Mouse (Mus musculus) thymus, adult 2 months (tissue): ENCODE data around the gene Ecpas. TPM values are rescaled to one million over a fixed set of nuclear protein-coding genes. Genes with fewer than 3 reads are reported as not detected.

Source experiments
- DNase-seq: peaks from one replicate; pipeline ENCODE4 v3.0.0; 2021
- H3K27ac ChIP-seq: fragments of 200-500 bp; 2 replicates; pipeline ENCODE4 v1.5.1; 2012; ENCODE audit warnings: low read length, control low read depth; ENCODE audit not compliant: control insufficient read depth, insufficient read depth
- H3K27me3 ChIP-seq: fragments of 200-500 bp; 2 replicates; pipeline ENCODE4 v1.6.1; 2012; ENCODE audit warnings: mild to moderate bottlenecking, low read length, moderate library complexity, mixed read lengths; ENCODE audit not compliant: control insufficient read depth, insufficient read depth
- H3K36me3 ChIP-seq: fragments of 200-500 bp; 2 replicates; pipeline ENCODE4 v1.6.1; 2012; ENCODE audit warnings: mild to moderate bottlenecking, low read length, moderate library complexity; ENCODE audit not compliant: control insufficient read depth, insufficient read depth
- H3K4me1 ChIP-seq: fragments of 200-500 bp; replicated peaks from 2 replicates; pipeline ENCODE4 v1.6.1; 2012; ENCODE audit warnings: low read length; ENCODE audit not compliant: control insufficient read depth, insufficient read depth
- H3K4me3 ChIP-seq: fragments of 200-500 bp; 2 replicates; pipeline ENCODE4 v1.5.1; 2012; ENCODE audit warnings: mild to moderate bottlenecking, low read length, control low read depth, moderate library complexity; ENCODE audit not compliant: control insufficient read depth, insufficient read depth
- CTCF ChIP-seq: fragments of 200-500 bp; IDR thresholded peaks from 2 replicates; pipeline ENCODE4 v1.5.1; 2012; ENCODE audit warnings: mild to moderate bottlenecking, control low read depth, low read length, moderate library complexity, borderline replicate concordance; ENCODE audit not compliant: control insufficient read depth, poor library complexity, insufficient read depth; ENCODE audit errors: extremely low read depth
- POLR2A ChIP-seq: fragments of 200-500 bp; IDR thresholded peaks from 2 replicates; pipeline ENCODE4 v1.6.1; 2012; ENCODE audit warnings: mild to moderate bottlenecking, low read length, control low read depth, moderate library complexity; ENCODE audit not compliant: control insufficient read depth, poor library complexity, insufficient read depth; ENCODE audit errors: extremely low read depth
- WGBS: fragments of 180-500 bp; shearing (Covaris S2); methylation state at CpG from one replicate; pipeline ENCODE4 v1.1.7; 2018; 5-methylcytosine and 5-hydroxymethylcytosine counted together
- polyA plus RNA-seq: library from polyadenylated mRNA; depleted of rRNA; stranded (reverse); fragments of >200 nt; gene quantifications from 2 replicates; pipeline ENCODE4 v1.2.3, GENCODE M21; 2012; rRNA removed

The Ecpas gene
- 30.6 and 46.7 TPM in 2 replicates for polyA plus RNA-seq

DNA sequence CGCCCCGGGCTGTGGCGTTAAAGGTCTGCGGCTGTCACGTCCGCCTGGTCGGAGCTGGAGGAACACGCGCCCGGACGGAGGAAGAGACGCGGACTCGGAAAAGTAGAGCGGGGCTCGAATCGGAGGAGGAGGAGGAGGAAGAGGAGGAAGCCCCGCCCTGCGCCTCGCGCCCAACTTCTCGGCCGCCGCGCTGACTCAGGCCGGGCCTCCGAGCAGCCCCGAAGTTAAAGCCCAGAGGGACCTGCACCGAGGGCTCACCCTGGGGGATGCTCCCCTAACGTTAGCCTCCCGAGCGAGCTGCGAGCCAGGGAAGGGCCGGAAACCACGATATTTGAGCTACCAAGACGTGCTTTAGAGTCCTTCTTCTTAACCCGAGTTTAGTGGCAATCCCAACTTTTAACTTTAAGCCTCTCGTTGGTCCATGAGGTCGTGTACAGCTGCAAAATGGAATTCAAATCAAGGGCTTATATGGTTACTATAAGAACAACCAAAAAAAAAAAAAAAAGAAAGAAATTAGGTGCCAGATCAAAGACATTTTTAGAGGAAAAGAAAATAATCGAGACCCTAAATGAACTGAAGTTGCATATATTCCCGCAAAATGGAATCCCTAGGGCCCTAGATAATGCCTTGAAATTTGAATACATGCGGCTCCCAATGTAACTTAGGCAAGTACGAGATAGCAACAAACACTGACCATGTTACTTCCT, at the start of gene Ecpas:
TSS of gene Ecpas (minus strand) at position 121 of the 707 bp plus-strand sequence.
- H3K4me1 ChIP-seq: peaks cover 5% of the 10 kb centered on the region
- TF ChIP-seq POLR2A: 0 out of 2 replicates have a peak, but pooled peaks have one; percentile 31
- TF ChIP-seq CTCF: no peak
- no peaks in the 10 kb centered on the region for H3K27me3 ChIP-seq
- H3K27ac ChIP-seq: peak within 1 kb of the TSS; percentile 31; the same call in 1 of the 2 replicates
- peak within 1 kb of the TSS; percentile 97 for H3K4me3 ChIP-seq
- DNase-seq: peak; percentile 81
- WGBS: 6% methylated on average over 43 of the region's 43 CpGs
- no peaks in the 10 kb centered on the region for H3K36me3 ChIP-seq

- Histone ChIP-seq H3K27ac (no peak overlapping the region), H3K36me3 (no peaks in the 10 kb centered on the region), H3K27me3 (no peaks in the 10 kb centered on the region), H3K4me1 (peaks cover 6% of the 10 kb centered on the region; the same call in 1 of the 2 replicates), H3K4me3 (no peak overlapping the region)
- 83% methylated on average over 15 of the region's 15 CpGs for WGBS
- DNase-seq: no peak
- no peak for TF ChIP-seq POLR2A
- TF ChIP-seq CTCF: no peak
These were observed 49.2 kb upstream of the Ecpas start for GRCm38 (mm10) chr4:58961719-58962118.

- H3K27ac ChIP-seq: no peak overlapping the region
- DNase-seq: no peak
- no peak overlapping the region for H3K4me3 ChIP-seq
- 97% methylated on average over 11 of the region's 11 CpGs for WGBS
- no peaks in the 10 kb centered on the region for H3K36me3 ChIP-seq
- no peaks in the 10 kb centered on the region for H3K27me3 ChIP-seq
- TF ChIP-seq CTCF: no peak
- H3K4me1 ChIP-seq: 0 out of 2 replicates have a peak, but pooled peaks cover 4% of the 10 kb centered on the region
These were observed 40.1 kb upstream of the Ecpas start for GRCm38 (mm10) chr4:58952630-58953029.

- no peak overlapping the region for H3K27ac ChIP-seq
- H3K4me3 ChIP-seq: no peak overlapping the region
- no peaks in the 10 kb centered on the region for H3K36me3 ChIP-seq
- no peaks in the 10 kb centered on the region for H3K27me3 ChIP-seq
- WGBS: 94% methylated on average over 4 of the region's 4 CpGs
- TF ChIP-seq POLR2A: no peak
- TF ChIP-seq CTCF: no peak
- no peak for DNase-seq
- peaks cover 11% of the 10 kb centered on the region for H3K4me1 ChIP-seq
These were observed 35.8 kb upstream of the Ecpas start for GRCm38 (mm10) chr4:58948391-58948790.

DNA sequence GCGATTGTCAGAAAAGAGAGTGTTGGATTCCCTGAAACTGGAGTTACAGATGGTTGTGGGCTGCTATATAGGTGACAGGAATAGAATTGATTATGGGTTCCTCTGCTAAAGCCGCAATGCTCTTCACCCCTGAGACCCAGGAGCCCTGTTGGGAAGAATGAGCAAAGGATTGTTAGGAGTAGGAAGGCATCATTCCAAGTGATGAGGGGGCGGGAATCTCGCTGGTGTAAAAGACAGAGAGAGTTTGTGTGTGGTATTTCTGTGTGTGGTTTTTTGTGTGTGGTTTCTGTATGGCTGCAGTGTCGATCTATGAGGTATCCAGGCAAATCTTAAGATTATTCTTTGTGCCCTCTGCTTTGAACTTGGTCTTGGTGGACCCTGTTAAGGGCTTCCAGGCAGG, 32.1 kb upstream of the Ecpas start:
- WGBS: 27% methylated on average over 5 of the region's 5 CpGs
- Histone ChIP-seq H3K4me1 (peaks cover 14% of the 10 kb centered on the region), H3K27me3 (no peaks in the 10 kb centered on the region; the same call in 1 of the 2 replicates), H3K36me3 (no peaks in the 10 kb centered on the region), H3K27ac (no peak overlapping the region), H3K4me3 (no peak overlapping the region)
- no peak for DNase-seq
- TF ChIP-seq CTCF: no peak
- no peak for TF ChIP-seq POLR2A

- Histone ChIP-seq H3K4me3 (peak overlapping the region; percentile 54; the same call in 1 of the 2 replicates), H3K27ac (no peak overlapping the region), H3K27me3 (no peaks in the 10 kb centered on the region; the same call in 1 of the 2 replicates), H3K36me3 (no peaks in the 10 kb centered on the region), H3K4me1 (peaks cover 14% of the 10 kb centered on the region)
- DNase-seq: no peak
- TF ChIP-seq POLR2A (no peak), CTCF (no peak)
- 5% methylated on average over 6 of the region's 6 CpGs for WGBS
These were observed 31.6 kb upstream of the Ecpas start for GRCm38 (mm10) chr4:58944206-58944553.
